Mouse (Mus musculus) myocyte (in vitro differentiated cells): ENCODE results near the gene Sorcs2.

Source experiments
- CEBPB ChIP-seq: IDR thresholded peaks from 2 replicates; pipeline ENCODE4 v1.6.1; 2011; ENCODE audit warnings: mild to moderate bottlenecking, moderate library complexity; ENCODE audit not compliant: poor library complexity, insufficient read depth, severe bottlenecking
- E2F4 ChIP-seq: IDR thresholded peaks from one replicate; pipeline ENCODE4 v1.6.1; 2011; ENCODE audit warnings: mild to moderate bottlenecking, control low read depth, moderate library complexity; ENCODE audit not compliant: insufficient read depth
- MAX ChIP-seq: IDR thresholded peaks from one replicate; pipeline ENCODE4 v1.6.1; 2011; ENCODE audit warnings: low read depth, mild to moderate bottlenecking, control low read depth
- MYOD1 ChIP-seq, 3 experiments: IDR thresholded peaks; one replicate each; pipeline ENCODE4 v1.6.1; 2011; ENCODE audit warnings: control low read depth in 2 of 3, low read depth in 2 of 3, mild to moderate bottlenecking in 2 of 3, moderate library complexity in 1 of 3; ENCODE audit not compliant: insufficient read length in 2 of 3, control insufficient read depth in 1 of 3
- MYOG ChIP-seq, 3 experiments: IDR thresholded peaks; one replicate each; pipeline ENCODE4 v1.6.1; 2011; ENCODE audit warnings: control low read depth in 2 of 3, low read depth in 2 of 3, mild to moderate bottlenecking in 2 of 3; ENCODE audit not compliant: insufficient read length in 2 of 3, control insufficient read depth in 1 of 3, insufficient read depth in 1 of 3
- POLR2A ChIP-seq: IDR thresholded peaks from one replicate; pipeline ENCODE4 v1.6.1; 2011; ENCODE audit warnings: low read depth, mild to moderate bottlenecking, control low read depth, moderate library complexity; ENCODE audit not compliant: insufficient read length
- POLR2AphosphoS2 ChIP-seq: IDR thresholded peaks from one replicate; pipeline ENCODE4 v1.6.1; 2011; ENCODE audit warnings: low read depth, control low read depth; ENCODE audit not compliant: insufficient read length
- REST ChIP-seq: IDR thresholded peaks from one replicate; pipeline ENCODE4 v1.6.1; 2011; ENCODE audit warnings: mild to moderate bottlenecking, control low read depth, moderate library complexity; ENCODE audit not compliant: insufficient read depth, insufficient read length
- SRF ChIP-seq: IDR thresholded peaks from one replicate; pipeline ENCODE4 v1.6.1; 2011; ENCODE audit warnings: low read depth; ENCODE audit not compliant: control insufficient read depth, insufficient read length
- TCF12 ChIP-seq: IDR thresholded peaks from one replicate; pipeline ENCODE4 v1.6.1; 2011; ENCODE audit warnings: mild to moderate bottlenecking, control low read depth; ENCODE audit not compliant: poor library complexity, insufficient read depth, severe bottlenecking
- USF1 ChIP-seq: IDR thresholded peaks from one replicate; pipeline ENCODE4 v1.6.1; 2011; ENCODE audit warnings: low read depth, mild to moderate bottlenecking, control low read depth, moderate library complexity

GRCm38 (mm10) chr5:36330472-36331155 lies 67.3 kb downstream of the Sorcs2 start:
- no peak for TF ChIP-seq POLR2A
- no peak for TF ChIP-seq SRF
- no peak for TF ChIP-seq REST
- TF ChIP-seq USF1: no peak
- no peak for TF ChIP-seq TCF12
- no peak for TF ChIP-seq MAX
- TF ChIP-seq MYOG (IDR thresholded peaks at IDR 0.05; ENCODE audit: control insufficient read depth in 1 of 3, insufficient read depth in 1 of 3, insufficient read length in 2 of 3, low read depth in 2 of 3): no peak
- no peak for TF ChIP-seq E2F4
- TF ChIP-seq POLR2AphosphoS2: no peak
- TF ChIP-seq MYOD1 (IDR thresholded peaks at IDR 0.05; ENCODE audit: control insufficient read depth in 1 of 3, insufficient read length in 2 of 3, low read depth in 2 of 3): no peak
- TF ChIP-seq CEBPB: no peak
